Mouse (Mus musculus) cerebellum, adult 2 months (tissue): Measurements from ENCODE around the gene Olfr1314.

ENCODE experiments used
- CTCF ChIP-seq: fragments of 200-500 bp; IDR thresholded peaks from 2 replicates; pipeline ENCODE4 v1.5.1; 2011; ENCODE audit warnings: low read depth, mild to moderate bottlenecking, control low read depth, low read length, moderate library complexity, borderline replicate concordance; ENCODE audit not compliant: insufficient read depth
- POLR2A ChIP-seq: fragments of 200-500 bp; IDR thresholded peaks from 2 replicates; pipeline ENCODE4 v1.6.1; 2011; ENCODE audit warnings: low read length, control low read depth, borderline replicate concordance; ENCODE audit not compliant: insufficient read depth

- TF ChIP-seq CTCF (no peak), POLR2A (no peak)
These were observed 18.8 kb upstream of the Olfr1314 start, which contains the start of gene Olfr1315-ps1 for GRCm38 (mm10) chr2:112115340-112115739.
